Mouse (Mus musculus) bone marrow macrophage, adult 2 months (primary cell): ENCODE data around the gene Mcoln2. TPM values are rescaled to one million over a fixed set of nuclear protein-coding genes. Genes with fewer than 3 reads are reported as not detected.
A peak's percentile ranks its signal among the peaks of the same experiment; 100 is the strongest.

Source experiments
- H3K27ac ChIP-seq: 2 replicates; pipeline ENCODE4 v1.5.1; 2012; ENCODE audit warnings: low read depth, low read length; ENCODE audit not compliant: insufficient read depth
- H3K4me1 ChIP-seq: 2 replicates; pipeline ENCODE4 v1.6.1; 2012; ENCODE audit warnings: low read length; ENCODE audit not compliant: control insufficient read depth, insufficient read depth
- H3K4me3 ChIP-seq: 2 replicates; pipeline ENCODE4 v1.5.1; 2012; ENCODE audit warnings: mild to moderate bottlenecking, low read length, moderate library complexity; ENCODE audit not compliant: insufficient read depth
- CTCF ChIP-seq: IDR thresholded peaks from 2 replicates; pipeline ENCODE4 v1.5.1; 2012; ENCODE audit warnings: low read depth, mild to moderate bottlenecking, low read length, moderate library complexity
- POLR2A ChIP-seq: IDR thresholded peaks from 2 replicates; pipeline ENCODE4 v1.6.1; 2012; ENCODE audit warnings: mild to moderate bottlenecking, low read depth, low read length, borderline replicate concordance
- polyA plus RNA-seq: library from polyadenylated mRNA; stranded (reverse); fragments of >200 nt; gene quantifications from 2 replicates; pipeline ENCODE4 v1.2.4, GENCODE M21; 2012; ENCODE audit not compliant: missing spikeins, insufficient read depth, insufficient read length

The Mcoln2 gene
- polyA plus RNA-seq, 1 experiment: 35.3 TPM

DNA sequence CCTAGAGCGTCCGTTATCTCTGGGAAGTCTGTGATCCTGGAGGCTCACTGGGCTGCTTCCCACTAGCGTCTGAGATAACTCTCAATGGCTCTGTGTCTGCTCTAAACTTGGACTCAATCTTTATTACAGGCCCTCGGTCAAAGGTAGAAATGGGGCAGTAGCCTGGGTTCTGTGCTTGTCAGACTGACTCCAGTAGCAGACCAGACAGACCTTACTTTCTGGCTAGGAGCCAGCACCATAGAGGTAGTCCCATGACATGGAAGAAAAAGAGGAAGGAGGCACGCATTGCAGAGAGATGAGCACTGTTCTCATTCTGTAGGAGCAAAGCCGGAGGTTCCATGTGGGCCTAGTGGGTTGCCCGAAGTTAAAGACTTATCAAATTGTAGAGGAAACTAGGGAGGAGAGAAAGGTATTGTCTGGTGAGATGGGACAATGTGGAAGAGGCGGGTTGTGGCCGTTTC is 31.6 kb upstream of the Mcoln2 start:
- H3K4me3 ChIP-seq: 0 out of 2 replicates have a peak overlapping the region, but pooled peaks have one; percentile 13
- peak overlapping the region; percentile 40 for H3K27ac ChIP-seq
- TF ChIP-seq CTCF: no peak
- peaks cover 33% of the 10 kb centered on the region for H3K4me1 ChIP-seq

- H3K4me3 ChIP-seq: no peak overlapping the region
- no peak for TF ChIP-seq CTCF
- no peak for TF ChIP-seq POLR2A
- no peak overlapping the region for H3K27ac ChIP-seq
- H3K4me1 ChIP-seq: peaks cover 21% of the 10 kb centered on the region
Observed at GRCm38 (mm10) chr3:146121310-146122124, 28.1 kb upstream of the Mcoln2 start.

GRCm38 (mm10) chr3:146122125-146122420 is 27.6 kb upstream of the Mcoln2 start:
- Histone ChIP-seq H3K27ac (no peak overlapping the region), H3K4me3 (no peak overlapping the region), H3K4me1 (peaks cover 17% of the 10 kb centered on the region)

DNA sequence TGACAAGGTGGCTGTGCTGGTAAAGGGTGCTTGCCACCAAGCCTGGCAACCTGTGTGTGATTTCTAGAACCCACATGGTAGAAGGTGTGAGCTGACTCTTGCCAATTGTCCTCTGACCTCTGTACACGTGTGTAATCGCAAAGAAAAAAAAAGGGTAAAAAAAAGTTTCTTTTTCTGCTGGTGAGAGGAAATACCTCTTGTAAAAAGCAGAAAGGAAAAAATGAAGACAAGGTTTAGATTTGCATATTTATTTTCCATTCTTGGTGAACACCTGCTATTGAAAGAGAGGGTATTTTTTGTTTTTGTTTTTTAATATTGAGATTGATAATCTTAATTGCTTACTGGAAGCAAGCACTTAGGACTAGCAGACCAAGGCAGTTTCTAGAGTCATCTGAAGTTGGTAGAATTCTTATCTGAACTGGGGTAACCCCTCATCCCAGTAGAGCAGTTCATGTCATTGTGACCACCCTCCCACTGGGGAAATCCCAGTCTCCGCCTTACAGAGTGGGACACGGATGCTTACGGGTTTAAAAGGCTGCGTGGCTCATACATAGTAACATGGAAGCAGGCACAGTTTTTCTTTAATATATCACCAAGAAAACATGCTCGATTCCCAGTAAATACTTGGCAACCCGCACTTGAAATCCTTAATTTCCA is 26.7 kb upstream of the Mcoln2 start:
- no peak overlapping the region for H3K27ac ChIP-seq
- TF ChIP-seq CTCF (no peak), POLR2A (no peak)
- H3K4me1 ChIP-seq: peaks cover 8% of the 10 kb centered on the region
- H3K4me3 ChIP-seq: no peak overlapping the region

More at GRCm38 (mm10) chr3:146122125-146122420, 27.6 kb upstream of the Mcoln2 start:
- TF ChIP-seq POLR2A: no peak

- TF ChIP-seq CTCF (no peak), POLR2A (no peak)
- Histone ChIP-seq H3K4me1 (peaks cover 3% of the 10 kb centered on the region), H3K27ac (no peak overlapping the region), H3K4me3 (no peak overlapping the region)
Observed at GRCm38 (mm10) chr3:146123464-146123825, 26.2 kb upstream of the Mcoln2 start.

DNA sequence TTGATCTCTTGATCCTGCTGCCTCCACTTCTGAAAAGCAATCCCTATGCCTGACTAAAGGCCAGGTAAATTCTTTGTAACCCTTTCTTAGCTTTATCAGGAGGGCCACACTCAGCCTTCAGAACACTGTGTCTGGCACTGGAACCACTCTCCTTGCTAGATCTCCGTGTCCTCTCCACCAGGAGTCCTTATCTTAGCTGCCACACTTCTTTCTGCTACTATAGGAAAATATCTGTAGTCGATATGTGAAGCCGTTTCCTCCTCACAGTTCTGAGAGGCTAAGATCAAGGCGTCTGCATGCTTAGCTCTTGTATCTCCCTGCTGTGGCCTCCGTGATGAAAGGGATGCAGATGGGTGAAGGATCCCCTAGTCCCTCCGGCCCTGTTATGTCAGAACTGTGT is 22.4 kb upstream of the Mcoln2 start:
- no peak overlapping the region for H3K4me3 ChIP-seq
- H3K4me1 ChIP-seq: peaks cover 3% of the 10 kb centered on the region; the same call in 1 of the 2 replicates
- no peak overlapping the region for H3K27ac ChIP-seq
- no peak for TF ChIP-seq POLR2A
- no peak for TF ChIP-seq CTCF

DNA sequence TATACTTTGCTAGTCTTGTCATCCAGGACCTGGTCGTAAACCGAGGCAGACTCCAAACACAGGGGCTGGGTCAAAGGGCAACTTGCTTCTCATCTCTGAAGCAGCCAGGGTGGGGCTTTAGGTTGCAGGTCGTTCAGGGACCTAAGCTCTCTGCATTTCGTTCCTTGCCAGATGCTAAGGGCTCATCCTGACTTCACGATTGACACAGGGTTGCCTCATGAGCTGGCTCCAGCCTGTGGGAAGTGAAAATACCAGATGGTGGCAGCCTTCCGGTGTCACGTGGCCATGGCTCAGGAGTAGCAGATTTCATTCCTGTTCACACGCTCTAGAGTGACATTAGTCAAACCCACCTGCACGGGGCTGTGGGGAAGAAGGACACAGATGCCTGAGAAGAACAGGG is 14.8 kb upstream of the Mcoln2 start:
- Histone ChIP-seq H3K27ac (peak overlapping the region; percentile 46), H3K4me1 (peaks cover 19% of the 10 kb centered on the region), H3K4me3 (no peak overlapping the region)
- no peak for TF ChIP-seq CTCF

DNA sequence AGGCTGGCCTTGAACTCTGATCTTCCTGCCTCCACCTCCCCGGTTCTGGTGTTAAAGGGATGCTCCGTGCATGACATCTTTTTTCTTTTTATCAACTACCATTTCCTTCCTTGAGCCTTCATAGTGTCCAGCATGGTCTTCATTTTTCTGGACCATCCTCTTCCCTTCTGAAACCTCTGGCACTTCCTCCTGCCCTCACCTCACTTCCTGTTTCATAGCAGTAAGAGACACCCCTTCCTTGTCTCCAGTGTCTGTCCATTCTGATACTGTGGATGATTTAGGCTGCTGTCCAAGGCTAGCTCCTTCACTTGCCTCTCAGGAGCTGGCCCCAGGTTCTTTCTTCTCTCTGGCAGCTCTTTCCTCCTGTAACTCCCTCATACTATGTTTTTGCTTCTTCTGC is 14.2 kb upstream of the Mcoln2 start:
- TF ChIP-seq POLR2A (no peak), CTCF (no peak)
- Histone ChIP-seq H3K4me3 (no peak overlapping the region), H3K4me1 (peaks cover 16% of the 10 kb centered on the region), H3K27ac (peak overlapping the region; percentile 46)

GRCm38 (mm10) chr3:146136422-146136821 is 13.2 kb upstream of the Mcoln2 start:
- Histone ChIP-seq H3K4me1 (peaks cover 16% of the 10 kb centered on the region), H3K4me3 (no peak overlapping the region), H3K27ac (no peak overlapping the region)
- TF ChIP-seq CTCF: no peak

- H3K4me1 ChIP-seq: peaks cover 4% of the 10 kb centered on the region
- TF ChIP-seq CTCF (no peak), POLR2A (no peak)
- H3K27ac ChIP-seq: no peak overlapping the region
Observed at GRCm38 (mm10) chr3:146140276-146140675, 9.4 kb upstream of the Mcoln2 start.

GRCm38 (mm10) chr3:146142523-146142922 is 7.1 kb upstream of the Mcoln2 start:
- H3K27ac ChIP-seq: no peak overlapping the region
- H3K4me3 ChIP-seq: no peak overlapping the region
- no peak for TF ChIP-seq POLR2A
- no peak for TF ChIP-seq CTCF
- H3K4me1 ChIP-seq: peaks cover 12% of the 10 kb centered on the region

More at GRCm38 (mm10) chr3:146140276-146140675, 9.4 kb upstream of the Mcoln2 start:
- H3K4me3 ChIP-seq: no peak overlapping the region
